Mouse (Mus musculus): ENCODE data around the gene Fam83f. TPM values are rescaled to one million over a fixed set of nuclear protein-coding genes. Genes with fewer than 3 reads are reported as not detected.
"Not testable (repeated sequence)": the region's sequence is repeated elsewhere in the genome, so short reads cannot be mapped to it uniquely, and the experiment has no call there.

The Fam83f gene
- polyA plus RNA-seq, 1 experiment from 2014 or later = 2.6 TPM

DNA sequence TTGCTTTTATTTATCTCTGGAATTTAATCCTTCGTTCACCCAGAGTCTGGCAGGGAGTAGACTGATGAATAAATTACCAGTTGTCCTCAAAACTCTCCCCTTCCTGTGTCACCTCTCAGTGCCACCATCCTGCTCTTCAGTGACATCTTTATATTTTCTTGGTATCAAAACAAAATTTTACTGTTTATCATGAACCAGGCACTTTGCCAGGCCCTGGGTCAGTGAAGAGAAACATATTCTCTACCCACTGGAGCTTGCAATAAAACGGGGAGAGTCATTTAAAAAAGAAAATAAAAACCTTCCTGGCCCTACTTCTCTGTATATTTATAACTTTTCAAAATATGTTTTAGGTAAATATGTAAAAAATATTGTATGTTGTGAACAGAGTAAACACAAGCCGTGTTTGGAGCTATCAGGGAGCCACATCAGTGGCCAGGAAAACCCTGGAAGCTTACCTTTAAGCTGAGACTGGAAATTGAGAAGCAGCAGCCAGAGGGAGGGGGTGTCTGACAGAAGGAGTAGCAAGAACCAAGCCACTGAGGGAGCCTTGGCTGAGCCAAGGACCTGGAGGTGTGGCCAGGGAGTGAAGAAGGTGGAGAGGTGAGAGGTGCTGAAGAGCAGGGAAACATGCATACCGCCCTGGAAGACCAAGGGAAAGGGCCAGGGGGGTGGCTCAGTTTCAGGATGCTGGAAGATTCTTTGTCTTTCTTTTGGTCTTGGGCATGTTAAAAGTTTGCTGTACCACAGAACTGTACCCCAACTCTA lies 60.8 kb downstream of the Fam83f start:
- ATAC-seq (ENCODE audit: insufficient number of reproducible peaks, insufficient read depth, low FRiP score, low TSS enrichment) = no peak
- 60% methylated on average over 4 of the region's 4 CpGs for WGBS

DNA sequence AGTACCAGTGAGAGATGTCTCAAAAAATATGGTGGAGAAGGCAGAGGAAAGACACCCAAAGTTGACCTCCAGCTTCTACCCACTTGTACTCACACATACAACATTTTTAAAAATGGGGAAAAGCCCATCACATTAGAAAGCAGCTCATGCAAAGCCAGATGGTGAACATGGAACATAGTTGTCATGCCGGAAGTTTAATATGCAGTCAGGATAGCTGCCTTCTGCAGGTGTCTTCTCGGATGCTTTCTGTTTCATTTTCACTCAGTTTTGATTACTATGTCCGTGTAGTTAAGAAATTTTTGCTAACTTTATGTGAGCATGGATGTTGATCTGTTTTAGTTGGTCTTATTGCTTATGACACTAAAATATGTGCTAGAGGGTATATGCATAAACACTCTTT lies 63.7 kb downstream of the Fam83f start:
- H3K9me3 ChIP-seq = no peaks in the 10 kb centered on the region
- 90% methylated on average over 3 of the region's 3 CpGs for WGBS
- H3K4me3 ChIP-seq = no peak overlapping the region
- no peak overlapping the region for H3K27ac ChIP-seq
- H3K4me1 ChIP-seq = peaks cover 10% of the 10 kb centered on the region; the same call in 1 of the 2 replicates
- no peaks in the 10 kb centered on the region for H3K27me3 ChIP-seq
- H3K9ac ChIP-seq = no peak overlapping the region
- ATAC-seq (ENCODE audit: insufficient number of reproducible peaks, insufficient read depth, low FRiP score, low TSS enrichment) = no peak
- no peaks in the 10 kb centered on the region for H3K36me3 ChIP-seq
- H3K4me2 ChIP-seq (replicated peaks) = no peak overlapping the region

More for the DNA sequence above, 60.8 kb downstream of the Fam83f start:
- Histone ChIP-seq H3K9ac (no peak overlapping the region), H3K36me3 (no peaks in the 10 kb centered on the region), H3K4me3 (no peak overlapping the region), H3K4me1 (peaks cover 10% of the 10 kb centered on the region; the same call in 1 of the 2 replicates), H3K4me2 (replicated peaks) (no peak overlapping the region), H3K9me3 (no peaks in the 10 kb centered on the region), H3K27me3 (no peaks in the 10 kb centered on the region), H3K27ac (no peak overlapping the region)

DNA sequence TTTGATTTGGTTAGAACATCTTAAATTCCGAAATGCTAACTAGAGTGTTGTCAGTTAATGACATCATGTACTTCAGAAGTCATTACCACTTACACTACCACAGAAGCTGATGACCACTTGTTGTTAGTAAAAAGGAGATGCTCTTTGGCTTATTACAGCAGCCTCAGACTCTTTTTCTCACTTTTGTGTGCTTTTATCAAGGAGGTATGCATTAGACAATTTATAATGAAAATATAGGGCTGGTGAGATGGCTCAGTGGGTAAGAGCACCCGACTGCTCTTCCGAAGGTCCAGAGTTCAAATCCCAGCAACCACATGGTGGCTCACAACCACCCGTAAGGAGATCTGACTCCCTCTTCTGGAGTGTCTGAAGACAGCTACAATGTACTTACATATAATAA lies 64.1 kb downstream of the Fam83f start:
- not testable (repeated sequence) for H3K4me3 ChIP-seq; ATAC-seq (ENCODE audit: insufficient number of reproducible peaks, insufficient read depth, low FRiP score, low TSS enrichment); H3K9me3 ChIP-seq; H3K4me1 ChIP-seq; H3K36me3 ChIP-seq; H3K4me2 ChIP-seq (replicated peaks); H3K9ac ChIP-seq; H3K27ac ChIP-seq; H3K27me3 ChIP-seq
- 86% methylated on average over 4 of the region's 4 CpGs for WGBS

DNA sequence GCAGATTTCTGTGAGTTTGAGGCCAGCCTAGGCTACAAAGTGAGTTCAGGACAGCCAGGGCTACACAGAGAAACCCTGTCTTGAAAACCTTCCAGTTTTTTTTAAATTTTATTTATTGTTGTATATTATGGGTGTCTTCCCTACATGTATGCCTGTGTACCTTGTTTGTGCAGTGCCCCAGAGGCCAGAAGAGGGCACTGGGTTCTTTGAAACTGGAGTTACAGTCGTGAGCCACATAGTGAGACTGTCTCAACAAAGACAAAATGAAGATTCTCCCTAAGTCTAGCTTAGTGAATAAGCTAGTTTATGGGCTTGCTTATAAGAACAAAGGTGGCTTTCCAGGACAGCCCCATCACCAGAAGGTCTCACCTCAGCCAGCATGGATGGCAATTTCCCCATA lies 64.9 kb downstream of the Fam83f start:
- Histone ChIP-seq H3K4me3 (no peak overlapping the region), H3K4me2 (replicated peaks) (no peak overlapping the region), H3K36me3 (no peaks in the 10 kb centered on the region), H3K27ac (no peak overlapping the region), H3K4me1 (peaks cover 10% of the 10 kb centered on the region; the same call in 1 of the 2 replicates), H3K27me3 (no peaks in the 10 kb centered on the region), H3K9me3 (no peaks in the 10 kb centered on the region), H3K9ac (no peak overlapping the region)
- no peak for ATAC-seq (ENCODE audit: insufficient number of reproducible peaks, insufficient read depth, low FRiP score, low TSS enrichment)
- WGBS = 44% methylated on average over 1 of the region's 1 CpGs

DNA sequence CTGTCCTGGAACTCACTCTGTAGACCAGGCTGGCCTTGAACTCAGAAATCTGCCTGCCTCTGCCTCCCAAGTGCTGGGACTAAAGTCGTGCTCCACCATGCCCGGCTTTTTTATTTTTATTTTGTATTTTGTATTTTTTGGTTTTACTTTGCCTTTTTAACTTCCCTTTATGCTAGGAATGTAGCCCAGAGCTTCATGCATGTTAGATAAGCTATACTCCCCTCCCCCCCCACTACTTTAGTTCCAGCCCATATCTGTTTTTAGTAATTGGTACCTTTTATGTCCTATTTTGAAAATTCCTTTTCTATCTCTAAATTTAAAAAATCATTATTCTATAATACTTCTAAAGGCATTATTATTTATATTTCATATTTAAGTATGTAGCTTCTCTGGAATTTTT lies 66.6 kb downstream of the Fam83f start:
- H3K4me2 ChIP-seq (replicated peaks) = no peak overlapping the region
- WGBS = 87% methylated on average over 2 of the region's 2 CpGs
- no peak overlapping the region for H3K4me3 ChIP-seq
- H3K27ac ChIP-seq = no peak overlapping the region
- ATAC-seq (ENCODE audit: insufficient number of reproducible peaks, insufficient read depth, low FRiP score, low TSS enrichment) = no peak
- H3K4me1 ChIP-seq = no peaks in the 10 kb centered on the region
- H3K9me3 ChIP-seq = no peaks in the 10 kb centered on the region
- H3K36me3 ChIP-seq = no peaks in the 10 kb centered on the region
- H3K9ac ChIP-seq = no peak overlapping the region
- H3K27me3 ChIP-seq = no peaks in the 10 kb centered on the region

DNA sequence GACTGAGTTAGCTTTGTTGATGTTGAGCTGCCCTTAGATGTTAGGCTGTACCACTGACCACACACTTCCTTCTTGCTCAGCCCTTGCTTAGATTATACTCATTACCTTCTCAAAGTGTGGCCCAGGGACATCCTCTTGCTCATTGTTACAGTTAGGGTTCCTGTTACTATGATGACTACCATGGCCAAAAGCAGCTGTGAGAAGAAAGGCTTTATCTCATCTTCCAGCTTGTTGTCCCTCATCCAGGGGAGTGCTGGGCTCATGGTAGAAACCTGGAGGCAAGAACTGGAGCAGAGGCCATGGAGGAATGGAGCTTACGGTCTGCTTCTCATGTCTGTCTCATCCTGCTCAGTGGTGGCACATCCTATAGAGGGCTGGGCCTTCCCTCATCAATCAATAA lies 68.3 kb downstream of the Fam83f start:
- no peak for ATAC-seq (ENCODE audit: insufficient number of reproducible peaks, insufficient read depth, low FRiP score, low TSS enrichment)
- no peak overlapping the region for H3K9ac ChIP-seq
- 93% methylated on average over 1 of the region's 1 CpGs for WGBS
- H3K36me3 ChIP-seq = no peaks in the 10 kb centered on the region
- no peaks in the 10 kb centered on the region for H3K9me3 ChIP-seq
- H3K4me3 ChIP-seq = no peak overlapping the region
- no peaks in the 10 kb centered on the region for H3K27me3 ChIP-seq
- H3K27ac ChIP-seq = no peak overlapping the region
- no peaks in the 10 kb centered on the region for H3K4me1 ChIP-seq
- H3K4me2 ChIP-seq (replicated peaks) = no peak overlapping the region

DNA sequence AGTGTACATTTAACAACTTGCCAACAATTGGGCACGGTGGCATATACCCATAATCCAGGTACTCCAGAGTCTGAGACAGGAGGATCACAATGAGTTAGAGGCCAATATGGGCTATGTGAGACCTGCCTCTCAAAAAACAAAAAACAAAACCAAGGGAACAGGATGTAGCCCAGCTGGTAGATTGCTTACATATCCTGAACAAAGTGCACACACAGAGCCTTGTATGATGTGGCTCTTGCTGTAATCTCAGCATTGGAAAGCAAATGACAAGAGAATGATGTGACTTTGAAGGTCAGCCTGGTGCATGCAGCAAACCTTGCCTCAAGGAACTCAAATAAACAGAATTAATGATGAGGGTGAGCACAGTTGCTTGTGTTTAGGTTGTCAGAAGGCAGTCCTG lies 70.2 kb downstream of the Fam83f start:
- no peak overlapping the region for H3K9ac ChIP-seq
- no peaks in the 10 kb centered on the region for H3K9me3 ChIP-seq
- no peaks in the 10 kb centered on the region for H3K4me1 ChIP-seq
- WGBS = 90% methylated on average over 1 of the region's 1 CpGs
- no peak overlapping the region for H3K4me2 ChIP-seq (replicated peaks)
- H3K27me3 ChIP-seq = no peaks in the 10 kb centered on the region
- ATAC-seq (ENCODE audit: insufficient number of reproducible peaks, insufficient read depth, low FRiP score, low TSS enrichment) = no peak
- no peaks in the 10 kb centered on the region for H3K36me3 ChIP-seq
- H3K4me3 ChIP-seq = no peak overlapping the region
- no peak overlapping the region for H3K27ac ChIP-seq

DNA sequence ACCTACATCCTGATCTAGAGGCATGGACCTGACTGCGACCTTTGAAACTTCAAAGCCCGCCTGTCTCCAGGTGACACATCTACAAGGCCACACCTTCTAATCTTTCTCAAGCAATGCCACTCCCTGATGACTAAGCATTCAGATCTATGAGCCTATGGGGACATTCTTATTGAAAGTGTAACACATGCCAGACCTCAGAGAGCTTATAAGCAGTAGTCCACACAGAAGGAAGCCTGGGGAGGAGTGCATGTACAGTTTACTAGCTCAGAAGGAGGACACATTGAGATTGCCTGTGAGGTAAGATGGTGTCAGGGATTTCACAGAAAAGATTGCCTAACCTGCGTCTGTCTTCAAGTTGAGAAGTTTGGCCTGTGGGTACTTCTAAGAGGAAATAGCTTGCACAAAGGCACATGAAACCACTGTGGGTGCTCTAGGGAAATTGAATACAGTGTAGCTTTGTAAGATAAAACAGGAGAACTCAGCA lies 71.4 kb downstream of the Fam83f start:
- WGBS = 84% methylated on average over 3 of the region's 3 CpGs
- H3K9me3 ChIP-seq = no peaks in the 10 kb centered on the region
- no peak overlapping the region for H3K4me2 ChIP-seq (replicated peaks)
- H3K9ac ChIP-seq = no peak overlapping the region
- no peak overlapping the region for H3K4me3 ChIP-seq
- H3K4me1 ChIP-seq = no peaks in the 10 kb centered on the region
- H3K36me3 ChIP-seq = no peaks in the 10 kb centered on the region
- no peak for ATAC-seq (ENCODE audit: insufficient number of reproducible peaks, insufficient read depth, low FRiP score, low TSS enrichment)
- no peaks in the 10 kb centered on the region for H3K27me3 ChIP-seq
- H3K27ac ChIP-seq = no peak overlapping the region

DNA sequence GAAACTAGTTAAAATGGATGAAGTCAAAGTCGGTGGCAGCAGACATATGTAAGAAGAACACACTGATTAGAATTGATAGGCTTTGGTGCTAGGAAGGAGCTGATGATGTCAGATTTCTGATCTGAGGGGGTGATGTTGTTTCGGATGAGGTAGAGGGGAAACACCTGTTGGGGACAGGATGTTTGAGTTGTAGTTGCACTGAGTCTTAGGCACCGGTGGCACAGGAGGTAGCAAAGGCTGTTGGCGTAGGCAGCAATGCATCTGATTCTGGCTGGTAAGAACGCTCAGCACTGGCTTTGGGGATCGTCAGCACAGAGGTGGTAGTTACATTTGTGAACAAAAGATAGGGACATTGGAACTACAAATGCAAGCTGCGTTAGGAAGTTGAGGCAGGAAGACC lies 72.0 kb downstream of the Fam83f start:
- Histone ChIP-seq H3K27me3 (no peaks in the 10 kb centered on the region), H3K4me1 (no peaks in the 10 kb centered on the region), H3K4me2 (replicated peaks) (no peak overlapping the region), H3K4me3 (no peak overlapping the region), H3K9me3 (no peaks in the 10 kb centered on the region), H3K36me3 (no peaks in the 10 kb centered on the region), H3K9ac (no peak overlapping the region), H3K27ac (no peak overlapping the region)
- no peak for ATAC-seq (ENCODE audit: insufficient number of reproducible peaks, insufficient read depth, low FRiP score, low TSS enrichment)
- WGBS = 91% methylated on average over 7 of the region's 7 CpGs

DNA sequence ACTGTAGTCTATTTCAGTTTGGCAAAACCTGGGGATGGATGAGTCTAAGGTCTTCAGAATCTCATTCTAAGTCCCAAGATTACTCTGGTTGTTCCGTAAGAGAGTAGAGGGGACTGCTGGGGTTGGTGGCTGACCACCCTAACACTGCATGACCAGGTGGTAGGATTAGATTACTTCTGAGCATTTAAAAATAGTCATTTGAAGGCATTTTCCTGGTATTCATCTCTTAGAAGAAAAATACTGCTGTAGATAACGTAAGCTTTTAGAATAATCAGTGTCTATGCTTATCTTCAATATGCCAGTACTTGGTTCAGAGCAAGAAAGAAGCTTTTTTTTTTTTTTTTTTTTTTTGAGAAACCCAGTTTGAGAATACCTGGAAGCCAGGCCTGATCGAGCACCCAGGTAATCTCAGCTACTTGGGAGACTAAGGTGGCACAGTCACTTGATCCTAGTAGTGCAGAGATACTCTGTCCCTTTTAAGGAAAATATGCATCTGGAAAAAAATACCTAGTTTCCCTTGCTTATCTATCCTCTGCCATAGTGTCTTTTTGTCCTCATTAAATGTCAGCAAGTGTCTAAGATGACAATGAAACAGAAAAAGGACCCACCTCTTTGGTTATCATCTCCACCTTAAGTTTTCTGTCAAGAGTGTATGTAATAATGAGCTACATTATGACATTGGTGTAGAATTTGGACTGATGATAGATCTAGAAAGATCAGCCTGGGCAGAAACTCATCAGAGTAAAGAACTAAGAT lies 73.2 kb downstream of the Fam83f start:
- Histone ChIP-seq H3K9me3 (no peaks in the 10 kb centered on the region), H3K4me3 (no peak overlapping the region), H3K4me1 (no peaks in the 10 kb centered on the region), H3K27me3 (no peaks in the 10 kb centered on the region), H3K4me2 (replicated peaks) (no peak overlapping the region), H3K36me3 (0 out of 2 replicates have a peak, but pooled peaks cover 4% of the 10 kb centered on the region), H3K9ac (no peak overlapping the region), H3K27ac (no peak overlapping the region)
- ATAC-seq (ENCODE audit: insufficient number of reproducible peaks, insufficient read depth, low FRiP score, low TSS enrichment) = no peak
- 87% methylated on average over 3 of the region's 3 CpGs for WGBS

DNA sequence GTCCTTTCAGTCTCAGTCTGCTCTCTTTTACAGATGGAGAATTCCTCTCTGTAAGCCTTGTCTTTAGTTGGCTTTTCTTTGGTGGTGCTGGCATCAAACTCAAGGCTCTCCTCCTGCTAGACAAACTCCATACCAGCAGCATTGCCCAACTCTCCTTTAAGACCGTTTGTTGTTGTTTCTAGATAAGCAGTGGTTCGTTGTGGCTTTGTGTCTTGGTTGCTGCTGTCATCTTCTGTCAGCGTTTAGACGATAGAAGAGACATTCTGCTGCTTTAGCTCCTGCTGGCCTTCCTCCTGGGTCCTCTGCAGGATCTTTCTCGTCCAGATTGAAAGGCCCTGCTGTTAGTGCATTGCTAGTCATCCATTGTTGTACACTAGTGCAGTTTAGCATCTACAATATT lies 77.3 kb downstream of the Fam83f start:
- Histone ChIP-seq H3K9me3 (no peaks in the 10 kb centered on the region), H3K36me3 (0 out of 2 replicates have a peak, but pooled peaks cover 4% of the 10 kb centered on the region), H3K27ac (no peak overlapping the region), H3K4me2 (replicated peaks) (no peak overlapping the region), H3K27me3 (no peaks in the 10 kb centered on the region), H3K4me3 (no peak overlapping the region), H3K4me1 (no peaks in the 10 kb centered on the region), H3K9ac (no peak overlapping the region)
- ATAC-seq (ENCODE audit: insufficient number of reproducible peaks, insufficient read depth, low FRiP score, low TSS enrichment) = no peak
- WGBS = 77% methylated on average over 5 of the region's 5 CpGs
